Mouse (Mus musculus): ENCODE data around the gene Lrrn4cl. TPM values are rescaled to one million over a fixed set of nuclear protein-coding genes. Genes with fewer than 3 reads are reported as not detected.

The Lrrn4cl gene
- total RNA-seq (2014; rRNA removed; ENCODE audit: low replicate concordance) (5.8 and 8.4 TPM in 2 replicates), polyA plus RNA-seq (2015; fragmentation: Nextera tagmentation; extraction: Ambion mirVana) (1.5 and 1.8 TPM in 2 replicates)

DNA sequence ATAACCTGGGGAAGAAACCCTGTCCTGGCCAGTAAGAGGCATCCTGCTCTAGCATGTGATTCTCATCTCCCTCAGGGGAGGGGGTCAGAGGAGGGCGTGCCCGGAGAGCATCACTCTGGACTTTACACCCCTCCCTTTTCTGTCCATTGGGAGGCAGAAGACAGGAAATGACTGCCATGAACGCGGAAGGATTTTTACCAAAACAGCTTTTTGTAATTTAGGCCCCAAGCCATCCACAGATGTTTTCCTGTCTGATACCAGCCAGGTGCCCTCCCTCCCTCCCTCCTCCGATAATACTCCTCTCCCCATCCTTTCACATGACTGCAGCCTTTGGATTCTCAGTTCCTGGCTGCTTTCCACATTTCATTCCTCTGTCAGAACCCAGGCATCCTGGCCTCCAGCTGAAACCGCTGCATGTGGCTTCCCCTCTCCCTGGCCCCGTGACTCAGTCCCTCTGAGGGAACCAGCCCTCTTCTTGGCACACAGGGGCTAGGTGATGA, at the start of gene Lrrn4cl:
Gene Lrrn4cl, plus strand, starts transcription at position 367 of the 500 bp plus-strand sequence.
- H3K27ac ChIP-seq (ENCODE audit: low read depth) = peak within 1 kb of the TSS; percentile 34
- no peaks in the 10 kb centered on the region for H3K9me3 ChIP-seq (replicated peaks; ENCODE audit: control insufficient read depth, low read length)
- 14% methylated on average over 7 of the region's 7 CpGs for WGBS
- ATAC-seq (ENCODE audit: insufficient read depth, low read depth) (peak; percentile 76), DNase-seq (ENCODE audit: low spot score) (peak; percentile 67)
- peaks cover 31% of the 10 kb centered on the region for H3K36me3 ChIP-seq (replicated peaks; ENCODE audit: control insufficient read depth, insufficient read depth, low read length)
- H3K27me3 ChIP-seq (ENCODE audit: control insufficient read depth, insufficient read depth, low read length) = no peaks in the 10 kb centered on the region
- H3K4me3 ChIP-seq (ENCODE audit: low read depth, low read length) = no peak within 1 kb of the TSS
- TF ChIP-seq EP300 (IDR thresholded peaks at IDR 0.05; ENCODE audit: low read depth) = no peak
- TF ChIP-seq CTCF (IDR thresholded peaks at IDR 0.05; ENCODE audit: low read depth) = no peak
- H3K9ac ChIP-seq (replicated peaks; ENCODE audit: low read depth, low read length) = no peak within 1 kb of the TSS
- peak within 1 kb of the TSS; percentile 4; the same call in 1 of the 2 replicates for H3K4me2 ChIP-seq (ENCODE audit: low read depth, low read length)
- H3K4me1 ChIP-seq (ENCODE audit: control insufficient read depth, insufficient read depth) = no peaks in the 10 kb centered on the region

DNA sequence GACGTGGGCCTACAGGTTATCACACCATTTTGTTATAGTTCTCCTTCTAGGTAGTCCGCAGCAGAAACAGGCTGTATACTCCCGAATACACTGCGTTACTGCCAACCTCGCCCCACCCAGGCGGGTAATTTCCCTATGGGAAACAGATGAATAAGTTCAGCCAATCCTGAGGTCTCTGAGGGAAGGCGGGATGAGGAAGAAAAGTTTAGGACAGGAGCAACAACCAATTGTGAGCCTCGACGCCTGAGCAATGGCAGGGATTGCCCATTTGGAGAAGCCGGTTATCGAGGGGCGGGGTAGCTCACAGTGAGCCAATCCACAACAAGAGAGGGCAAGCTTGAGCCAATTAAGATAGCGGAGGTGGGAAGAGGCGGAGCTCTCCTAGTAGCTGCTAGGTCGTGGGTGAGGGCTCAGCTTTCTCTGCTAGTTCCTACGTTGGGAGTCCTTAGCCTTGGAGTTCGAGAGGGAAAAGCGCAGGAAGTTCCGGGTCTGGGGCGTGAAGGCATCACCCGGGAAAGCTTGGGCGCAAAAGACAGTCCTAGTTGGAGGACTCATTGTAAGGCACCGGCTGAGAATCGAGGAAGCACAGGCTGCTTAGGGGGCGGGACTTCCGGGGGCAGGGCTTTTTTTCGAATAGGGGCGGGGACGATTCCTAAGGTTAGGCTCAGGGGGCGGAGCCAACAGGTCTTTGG, 48.3 kb upstream of the Lrrn4cl start, which contains the start of gene Zbtb3:
Gene Zbtb3, plus strand, starts transcription at position 426 of the 692 bp plus-strand sequence.
- peak within 1 kb of the TSS; percentile 73 for H3K4me2 ChIP-seq (ENCODE audit: low read depth, low read length)
- peaks cover 13% of the 10 kb centered on the region; the same call in 1 of the 2 replicates for H3K4me1 ChIP-seq (ENCODE audit: control insufficient read depth, insufficient read depth)
- H3K4me3 ChIP-seq (ENCODE audit: low read depth, low read length) = peak within 1 kb of the TSS; percentile 63
- peak within 1 kb of the TSS; percentile 85 for H3K27ac ChIP-seq (ENCODE audit: low read depth)
- DNase-seq (ENCODE audit: low spot score) = peak; percentile 99
- ATAC-seq (ENCODE audit: insufficient read depth, low read depth) = peak; percentile 97
- TF ChIP-seq EP300 (IDR thresholded peaks at IDR 0.05; ENCODE audit: low read depth) = no peak
- TF ChIP-seq CTCF (IDR thresholded peaks at IDR 0.05; ENCODE audit: low read depth) = no peak
- no peaks in the 10 kb centered on the region for H3K9me3 ChIP-seq (replicated peaks; ENCODE audit: control insufficient read depth, low read length)
- peak within 1 kb of the TSS; percentile 40 for H3K9ac ChIP-seq (replicated peaks; ENCODE audit: low read depth, low read length)
- no peaks in the 10 kb centered on the region for H3K27me3 ChIP-seq (ENCODE audit: control insufficient read depth, insufficient read depth, low read length)
- WGBS = under 1% methylated on average over 30 of the region's 30 CpGs
- H3K36me3 ChIP-seq (replicated peaks; ENCODE audit: control insufficient read depth, insufficient read depth, low read length) = peaks cover 18% of the 10 kb centered on the region; the same call in 1 of the 2 replicates

DNA sequence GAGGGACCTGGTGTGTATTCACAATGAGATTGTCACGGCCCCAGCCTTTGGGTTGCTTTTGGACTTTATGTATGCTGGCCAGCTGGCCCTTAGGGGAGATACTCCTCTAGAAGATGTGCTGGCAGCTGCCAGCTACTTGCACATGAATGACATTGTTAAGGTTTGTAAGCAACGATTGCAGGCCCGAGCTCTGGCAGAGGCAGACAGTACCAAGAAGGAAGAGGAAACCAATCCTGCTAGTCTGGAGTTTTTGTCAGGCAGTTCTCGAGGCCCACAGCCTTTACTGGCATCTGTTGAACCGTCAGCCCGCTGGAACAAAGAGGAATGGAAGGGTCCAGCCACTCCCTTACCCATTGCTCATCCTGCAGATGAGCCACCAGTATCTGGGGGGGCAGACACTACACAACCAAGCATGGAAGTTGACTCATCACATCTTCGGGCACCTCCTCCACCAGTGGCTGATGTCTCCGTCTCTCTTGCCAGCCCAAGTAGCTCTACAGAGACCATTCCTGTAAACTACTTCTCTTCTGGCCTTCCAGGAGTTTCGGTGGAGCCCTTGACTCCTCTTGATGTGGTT, 47.3 kb upstream of the Lrrn4cl start:
- H3K27me3 ChIP-seq (ENCODE audit: control insufficient read depth, insufficient read depth, low read length) = no peaks in the 10 kb centered on the region
- no peaks in the 10 kb centered on the region for H3K9me3 ChIP-seq (replicated peaks; ENCODE audit: control insufficient read depth, low read length)
- TF ChIP-seq CTCF (IDR thresholded peaks at IDR 0.05; ENCODE audit: low read depth) (no peak), EP300 (IDR thresholded peaks at IDR 0.05; ENCODE audit: low read depth) (no peak)
- DNase-seq (ENCODE audit: low spot score) (no peak), ATAC-seq (ENCODE audit: insufficient read depth, low read depth) (no peak)
- H3K4me2 ChIP-seq (ENCODE audit: low read depth, low read length) = peak overlapping the region; percentile 73; the same call in 1 of the 2 replicates
- peaks cover 9% of the 10 kb centered on the region; the same call in 1 of the 2 replicates for H3K4me1 ChIP-seq (ENCODE audit: control insufficient read depth, insufficient read depth)
- 88% methylated on average over 9 of the region's 9 CpGs for WGBS
- peaks cover 19% of the 10 kb centered on the region; the same call in 1 of the 2 replicates for H3K36me3 ChIP-seq (replicated peaks; ENCODE audit: control insufficient read depth, insufficient read depth, low read length)
- no peak overlapping the region for H3K27ac ChIP-seq (ENCODE audit: low read depth)
- H3K9ac ChIP-seq (replicated peaks; ENCODE audit: low read depth, low read length) = no peak overlapping the region
- no peak overlapping the region for H3K4me3 ChIP-seq (ENCODE audit: low read depth, low read length)

GRCm38 (mm10) chr19:8803879-8804660, 46.5 kb upstream of the Lrrn4cl start:
- Histone ChIP-seq H3K4me3 (ENCODE audit: low read depth, low read length) (no peak overlapping the region), H3K9ac (replicated peaks; ENCODE audit: low read depth, low read length) (no peak overlapping the region), H3K36me3 (replicated peaks; ENCODE audit: control insufficient read depth, insufficient read depth, low read length) (peaks cover 24% of the 10 kb centered on the region), H3K27ac (ENCODE audit: low read depth) (no peak overlapping the region), H3K4me2 (ENCODE audit: low read depth, low read length) (no peak overlapping the region), H3K9me3 (replicated peaks; ENCODE audit: control insufficient read depth, low read length) (no peaks in the 10 kb centered on the region), H3K27me3 (ENCODE audit: control insufficient read depth, insufficient read depth, low read length) (no peaks in the 10 kb centered on the region), H3K4me1 (ENCODE audit: control insufficient read depth, insufficient read depth) (peaks cover 9% of the 10 kb centered on the region; the same call in 1 of the 2 replicates)
- TF ChIP-seq CTCF (IDR thresholded peaks at IDR 0.05; ENCODE audit: low read depth) = no peak
- no peak for TF ChIP-seq EP300 (IDR thresholded peaks at IDR 0.05; ENCODE audit: low read depth)
- WGBS = 87% methylated on average over 11 of the region's 11 CpGs
- DNase-seq (ENCODE audit: low spot score) (no peak), ATAC-seq (ENCODE audit: insufficient read depth, low read depth) (no peak)

- no peak overlapping the region for H3K9ac ChIP-seq (replicated peaks; ENCODE audit: low read depth, low read length)
- H3K36me3 ChIP-seq (replicated peaks; ENCODE audit: control insufficient read depth, insufficient read depth, low read length) = peaks cover 41% of the 10 kb centered on the region
Observed at GRCm38 (mm10) chr19:8806810-8807209, 43.8 kb upstream of the Lrrn4cl start.

More at GRCm38 (mm10) chr19:8806810-8807209, 43.8 kb upstream of the Lrrn4cl start:
- H3K9me3 ChIP-seq (replicated peaks; ENCODE audit: control insufficient read depth, low read length) = no peaks in the 10 kb centered on the region
- no peaks in the 10 kb centered on the region for H3K27me3 ChIP-seq (ENCODE audit: control insufficient read depth, insufficient read depth, low read length)
- no peak overlapping the region for H3K4me2 ChIP-seq (ENCODE audit: low read depth, low read length)
- H3K4me3 ChIP-seq (ENCODE audit: low read depth, low read length) = no peak overlapping the region
- WGBS = 94% methylated on average over 5 of the region's 5 CpGs
- H3K27ac ChIP-seq (ENCODE audit: low read depth) = no peak overlapping the region
- H3K4me1 ChIP-seq (ENCODE audit: control insufficient read depth, insufficient read depth) = peaks cover 6% of the 10 kb centered on the region; the same call in 1 of the 2 replicates
- TF ChIP-seq EP300 (IDR thresholded peaks at IDR 0.05; ENCODE audit: low read depth) (no peak), CTCF (IDR thresholded peaks at IDR 0.05; ENCODE audit: low read depth) (no peak)
- DNase-seq (ENCODE audit: low spot score) (no peak), ATAC-seq (ENCODE audit: insufficient read depth, low read depth) (no peak)

All from heart, postnatal 0 days (tissue).